27 mouse cellular contexts compared by ENCODE assay signal in the genomic region with DNA sequence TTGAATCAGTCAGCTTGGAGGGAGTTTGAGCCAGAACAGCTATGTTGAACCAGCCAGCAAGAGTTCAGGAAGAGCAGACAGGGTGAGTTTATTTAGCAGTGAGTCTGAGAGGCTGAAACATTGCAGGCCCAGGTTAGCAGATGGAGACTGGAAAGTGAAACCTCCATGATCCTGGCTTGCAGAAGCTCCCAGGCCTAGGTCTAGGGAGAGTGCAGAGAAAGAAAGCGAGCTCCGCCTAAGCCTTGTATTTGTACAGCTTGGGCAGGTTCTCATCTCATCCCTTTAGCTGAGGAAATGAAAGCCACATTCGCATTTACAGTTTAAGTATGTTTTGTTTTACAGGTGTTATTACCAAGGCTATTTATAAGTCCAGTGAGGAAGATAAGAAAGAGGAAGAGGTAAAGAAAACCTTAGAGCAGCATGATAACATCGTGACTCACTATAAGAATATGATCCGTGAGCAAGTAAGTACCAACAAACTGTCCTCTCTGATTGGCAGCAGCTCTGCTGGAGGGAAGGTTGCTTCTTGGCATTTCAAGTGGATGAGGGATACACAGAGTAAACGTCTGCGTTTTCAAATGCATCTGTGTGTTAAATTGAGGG. TPM values are rescaled to one million over a fixed set of nuclear protein-coding genes. Genes with fewer than 3 reads are reported as not detected.
"Had no signal": no experiment of that assay in that cellular context is flagged by ENCODE, and none has a peak within 500 bp of the region (broad histone marks: within the 10 kb centered on the region; RNA-seq: fewer than 3 reads in every experiment).

No protein-coding gene starts in this region.

- DNase-seq: kidney, adult 2 months; kidney, postnatal 25 days; layer of hippocampus, postnatal 36 days; left cerebral cortex, postnatal 4 days; liver, postnatal 0 days; lung, embryonic 14.5 days; thymus, adult 18-20 months; thymus, postnatal 36 days had no signal

RNA-seq across cellular contexts. Expression of gene U90926, which starts 26.2 kb away (rescaled TPM):
- total RNA-seq: layer of hippocampus, adult 8-10 months; layer of hippocampus, postnatal 10 days; layer of hippocampus, postnatal 36 days; left cerebral cortex, adult 2 months; left cerebral cortex, postnatal 10 days; left cerebral cortex, postnatal 4 days; megakaryocyte, adult 5-6 weeks had no signal
- polyA plus RNA-seq: kidney, adult 2 months; kidney, embryonic 14.5 days; kidney, postnatal 0 days; limb, embryonic 12.5 days; limb, embryonic 15.5 days; liver, embryonic 11.5 days; liver, embryonic 14.5 days; liver, postnatal 0 days; lung, embryonic 14.5 days; lung, postnatal 0 days; macrophage; midbrain, embryonic 13.5 days; midbrain, embryonic 16.5 days; neural tube, embryonic 11.5 days; neural tube, embryonic 14.5 days; stomach, embryonic 15.5 days; urinary bladder, adult 2 months had no signal
